Mouse (Mus musculus) midbrain, postnatal 0 days (tissue): ENCODE results near the gene Olfr1359. TPM values are rescaled to one million over a fixed set of nuclear protein-coding genes. Genes with fewer than 3 reads are reported as not detected.
A peak's percentile ranks its signal among the peaks of the same experiment; 100 is the strongest.
"Not testable (repeated sequence)": the region's sequence is repeated elsewhere in the genome, so short reads cannot be mapped to it uniquely, and the experiment has no call there.

ENCODE experiments used
- ATAC-seq: fragments of 200-750 bp; cut with Nextera tagmentation; 2 replicates; pipeline ENCODE4 v1.8.0; 2017; ENCODE audit warnings: moderate number of reproducible peaks, mild to moderate bottlenecking, moderate TSS enrichment, moderate library complexity; ENCODE audit not compliant: low FRiP score
- DNase-seq: peaks from one replicate; pipeline ENCODE4 v3.0.0-alpha.2; 2015; ENCODE audit warnings: low spot score
- H3K27ac ChIP-seq: fragments of 300-500 bp; sonication (generic); 2 replicates; pipeline ENCODE4 v1.5.1; 2014; ENCODE audit warnings: low read depth, mild to moderate bottlenecking, low read length, mixed read lengths
- H3K27me3 ChIP-seq: fragments of 300-500 bp; sonication (generic); 2 replicates; pipeline ENCODE4 v1.6.1; 2014; ENCODE audit warnings: low read length, control low read depth, mixed read lengths; ENCODE audit not compliant: insufficient read depth
- H3K36me3 ChIP-seq: fragments of 300-500 bp; sonication (generic); 2 replicates; pipeline ENCODE4 v1.6.1; 2014; ENCODE audit warnings: low read length, control low read depth, mixed read lengths; ENCODE audit not compliant: insufficient read depth
- H3K4me1 ChIP-seq: fragments of 300-500 bp; sonication (generic); 2 replicates; pipeline ENCODE4 v1.6.1; 2014; ENCODE audit warnings: mild to moderate bottlenecking, control low read depth, antibody characterized with exemption, low read length, mixed read lengths; ENCODE audit not compliant: insufficient read depth
- H3K4me2 ChIP-seq: fragments of 300-500 bp; sonication (generic); 2 replicates; pipeline ENCODE4 v1.6.1; 2014; ENCODE audit warnings: low read depth, mild to moderate bottlenecking, low read length, mixed read lengths; ENCODE audit not compliant: poor library complexity, severe bottlenecking
- H3K4me3 ChIP-seq: fragments of 300-500 bp; sonication (generic); 2 replicates; pipeline ENCODE4 v1.5.1; 2014; ENCODE audit warnings: low read depth, mild to moderate bottlenecking, low read length, moderate library complexity
- H3K9ac ChIP-seq: fragments of 300-500 bp; sonication (generic); replicated peaks from 2 replicates; pipeline ENCODE4 v1.6.1; 2014; ENCODE audit warnings: mild to moderate bottlenecking, low read length, moderate library complexity, mixed read lengths; ENCODE audit not compliant: poor library complexity, severe bottlenecking
- H3K9me3 ChIP-seq: fragments of 300-500 bp; sonication (generic); 2 replicates; pipeline ENCODE4 v1.6.1; 2016; ENCODE audit warnings: low read length, control low read depth
- CTCF ChIP-seq: IDR thresholded peaks from 2 replicates; pipeline ENCODE4 v1.5.1; 2016; ENCODE audit warnings: antibody characterized with exemption, mild to moderate bottlenecking
- WGBS: fragments of 180-500 bp; shearing (Covaris S2); extraction: QIAGEN DNeasy Blood & Tissue Kit; methylation state at CpG from one replicate; pipeline ENCODE4 v1.1.7; 2014; 5-methylcytosine and 5-hydroxymethylcytosine counted together
- microRNA-seq: library from miRNA; unstranded; fragments of <30 nt; microRNA quantifications from one replicate; pipeline ENCODE4, GENCODE M21; 2016; ENCODE audit warnings: borderline number of aligned reads
- polyA plus RNA-seq: library from polyadenylated mRNA; unstranded; fragments of >200 nt; fragmentation: Nextera tagmentation; extraction: Ambion mirVana; gene quantifications from 2 replicates; pipeline ENCODE4 v1.2.1, GENCODE M21; 2015
- total RNA-seq: library from RNA; depleted of rRNA; stranded (reverse); fragments of >200 nt; gene quantifications from 2 replicates; pipeline ENCODE4 v1.2.3, GENCODE M21; 2014; rRNA removed

Olfr1359 gene
- total and polyA plus RNA-seq, 2 experiments from 2014 or later = not detected

DNA sequence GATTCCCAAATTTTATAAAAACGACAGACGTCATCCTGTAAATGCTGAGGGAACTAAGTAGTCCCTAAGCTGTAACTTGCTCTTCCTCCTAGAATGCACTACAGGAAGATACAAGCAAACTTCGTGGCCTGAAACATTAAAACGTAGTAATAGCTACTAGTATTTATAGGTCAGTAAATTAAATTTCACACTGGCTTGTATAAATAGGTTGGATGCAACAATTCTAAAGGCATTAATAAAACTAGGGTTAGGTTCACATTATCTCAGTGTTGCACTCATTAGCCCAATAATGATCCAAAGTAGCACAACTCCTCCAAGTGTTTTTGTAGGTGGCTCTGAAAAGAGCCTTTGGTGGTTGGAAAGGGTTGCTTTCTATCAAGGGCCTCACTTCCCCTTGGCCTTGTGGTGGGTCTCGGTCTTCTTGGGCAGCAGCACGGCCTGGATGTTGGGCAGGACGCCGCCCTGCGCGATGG lies 55.2 kb downstream of the Olfr1359 start:
- H3K4me1 ChIP-seq = no peaks in the 10 kb centered on the region
- no peaks in the 10 kb centered on the region for H3K36me3 ChIP-seq
- no peaks in the 10 kb centered on the region for H3K9me3 ChIP-seq
- no peak for TF ChIP-seq CTCF
- DNase-seq = no peak
- under 1% methylated on average over 10 of the region's 10 CpGs for WGBS
- peak overlapping the region; percentile 61 for H3K4me2 ChIP-seq
- H3K27ac ChIP-seq = peak overlapping the region; percentile 84
- H3K27me3 ChIP-seq = no peaks in the 10 kb centered on the region
- ATAC-seq = no peak
- 0 out of 2 replicates have a peak overlapping the region, but pooled peaks have one; percentile 24 for H3K9ac ChIP-seq
- peak overlapping the region; percentile 39 for H3K4me3 ChIP-seq

DNA sequence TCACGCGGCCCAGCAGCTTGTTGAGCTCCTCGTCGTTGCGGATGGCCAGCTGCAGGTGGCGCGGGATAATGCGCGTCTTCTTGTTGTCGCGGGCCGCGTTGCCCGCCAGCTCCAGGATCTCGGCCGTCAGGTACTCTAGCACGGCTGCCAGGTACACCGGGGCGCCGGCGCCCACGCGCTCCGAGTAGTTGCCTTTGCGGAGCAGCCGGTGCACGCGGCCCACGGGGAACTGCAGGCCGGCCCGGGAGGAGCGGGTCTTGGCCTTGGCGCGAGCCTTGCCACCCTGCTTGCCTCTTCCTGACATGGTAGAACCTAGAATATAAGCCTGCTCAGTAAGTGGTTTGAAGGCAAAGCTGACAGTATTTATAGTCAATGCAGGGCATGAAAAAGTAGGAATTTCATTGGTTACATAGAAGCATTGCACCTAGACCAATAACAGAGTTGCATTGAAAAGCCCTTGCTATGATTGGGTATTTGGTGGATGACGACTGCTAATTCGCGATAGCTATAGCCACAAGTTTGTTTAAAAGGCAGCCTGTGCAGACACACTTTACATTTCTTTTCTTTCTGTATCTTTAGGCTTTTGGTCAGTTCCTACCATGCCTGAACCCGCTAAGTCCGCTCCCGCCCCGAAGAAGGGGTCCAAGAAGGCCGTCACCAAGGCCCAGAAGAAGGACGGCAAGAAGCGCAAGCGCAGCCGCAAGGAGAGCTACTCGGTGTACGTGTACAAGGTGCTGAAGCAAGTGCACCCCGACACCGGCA lies 55.8 kb downstream of the Olfr1359 start, which contains the start of the genes Hist1h2ak and Hist1h2bn:
Gene Hist1h2ak, minus strand, starts transcription at position 304 of the 762 bp plus-strand sequence.
Gene Hist1h2bn, plus strand, starts transcription at position 600 of the 762 bp plus-strand sequence.
- Histone ChIP-seq H3K4me3 (peak within 1 kb of the TSS; percentile 39), H3K4me2 (peak within 1 kb of the TSS; percentile 61), H3K9ac (0 out of 2 replicates have a peak within 1 kb of the TSS, but pooled peaks have one; percentile 24), H3K27ac (peak within 1 kb of the TSS; percentile 84)
- H3K9me3 ChIP-seq, H3K4me1 ChIP-seq, H3K36me3 ChIP-seq, H3K27me3 ChIP-seq: not testable (repeated sequence)
- DNase-seq (peak; percentile 97), ATAC-seq (peak; percentile 97)
- WGBS = under 1% methylated on average over 30 of the region's 50 CpGs
- TF ChIP-seq CTCF = peak; percentile 41

DNA sequence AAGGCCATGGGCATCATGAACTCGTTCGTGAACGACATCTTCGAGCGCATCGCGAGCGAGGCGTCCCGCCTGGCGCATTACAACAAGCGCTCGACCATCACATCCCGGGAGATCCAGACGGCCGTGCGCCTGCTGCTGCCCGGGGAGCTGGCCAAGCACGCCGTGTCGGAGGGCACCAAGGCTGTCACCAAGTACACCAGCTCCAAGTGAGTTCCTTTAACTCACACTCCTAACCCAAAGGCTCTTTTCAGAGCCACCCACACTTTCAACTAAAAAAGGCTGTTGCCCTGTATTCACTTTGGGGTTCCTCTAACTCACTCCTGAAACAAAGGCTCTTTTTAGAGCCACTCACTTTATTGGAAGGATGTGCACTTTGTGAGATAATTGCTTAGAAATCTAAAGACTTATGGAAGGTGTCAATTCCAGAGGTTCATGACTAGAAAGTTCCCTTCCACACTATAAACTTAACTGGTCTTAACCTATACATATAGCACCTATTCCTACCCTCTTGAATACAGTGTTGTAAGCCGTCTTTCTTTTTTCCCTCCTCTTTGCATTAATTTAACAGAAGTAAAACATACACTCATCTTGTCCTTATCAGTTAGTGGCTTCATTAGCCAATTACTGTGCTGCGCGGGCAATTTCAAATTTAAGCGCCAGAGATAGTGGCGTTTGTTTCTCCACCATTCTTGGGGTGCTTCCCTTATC lies 56.5 kb downstream of the Olfr1359 start:
- peak overlapping the region; percentile 84; the same call in 1 of the 2 replicates for H3K27ac ChIP-seq
- DNase-seq = peak; percentile 67
- H3K9me3 ChIP-seq, H3K9ac ChIP-seq, ATAC-seq, H3K4me1 ChIP-seq, H3K36me3 ChIP-seq, H3K27me3 ChIP-seq: not testable (repeated sequence)
- H3K4me2 ChIP-seq = peak overlapping the region; percentile 61
- WGBS = under 1% methylated on average over 23 of the region's 26 CpGs
- H3K4me3 ChIP-seq = peak overlapping the region; percentile 39

DNA sequence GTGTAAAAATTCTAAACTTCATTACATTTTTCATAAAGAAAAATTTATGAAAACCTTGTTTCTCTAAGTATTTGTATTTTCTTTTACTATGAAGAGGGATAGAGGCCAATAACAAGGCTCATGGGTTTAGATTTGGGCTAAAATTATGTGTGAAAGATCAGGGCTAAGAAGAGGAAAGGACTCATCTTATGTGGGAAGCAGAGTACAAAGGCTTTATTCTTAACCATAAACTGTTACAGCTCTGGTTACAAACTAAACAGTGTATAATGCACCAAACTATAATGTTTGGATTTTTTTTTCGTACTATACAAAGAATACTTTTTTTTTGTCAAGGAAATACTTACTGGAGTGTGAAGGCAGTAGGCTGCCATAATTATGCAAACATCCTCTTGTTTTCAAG lies 57.8 kb downstream of the Olfr1359 start:
- Histone ChIP-seq H3K4me3 (no peak overlapping the region), H3K36me3 (no peaks in the 10 kb centered on the region), H3K27ac (no peak overlapping the region), H3K4me1 (no peaks in the 10 kb centered on the region), H3K9me3 (no peaks in the 10 kb centered on the region), H3K4me2 (no peak overlapping the region), H3K9ac (no peak overlapping the region), H3K27me3 (no peaks in the 10 kb centered on the region)
- DNase-seq (no peak), ATAC-seq (no peak)
- 77% methylated on average over 1 of the region's 1 CpGs for WGBS
- no peak for TF ChIP-seq CTCF

Small RNA genes lying within 50 kb of the gene (microRNA-seq; reads per million reads assigned to microRNA genes)
- not detected for gene Gm44357
- not detected for gene Gm44367
- gene Gm44454 = not detected

Other genes starting within 250 kb of the Olfr1359 start
Only the 30 nearest of the 33 such genes appear.
- 7.8 and 10.0 TPM in 2 replicates for gene Zkscan4, start 219.2 kb upstream of the Olfr1359 start, total RNA-seq
- gene Zkscan4, start 219.2 kb upstream of the Olfr1359 start, polyA plus RNA-seq = 6.7 and 6.9 TPM in 2 replicates
- gene Gm10065, start 218.7 kb upstream of the Olfr1359 start, total RNA-seq = not detected in 2 replicates
- not detected in 2 replicates for gene Gm10065, start 218.7 kb upstream of the Olfr1359 start, polyA plus RNA-seq
- 0.22 and 0.28 TPM in 2 replicates for gene AK157302, start 202.9 kb upstream of the Olfr1359 start, total RNA-seq
- 0.49 and 0.74 TPM in 2 replicates for gene AK157302, start 202.9 kb upstream of the Olfr1359 start, polyA plus RNA-seq
- gene Gm11273, start 196.7 kb upstream of the Olfr1359 start, total RNA-seq = 6.7 and 16.8 TPM in 2 replicates
- 6.4 and 10.6 TPM in 2 replicates for gene Gm11273, start 196.7 kb upstream of the Olfr1359 start, polyA plus RNA-seq
- gene Zkscan8, start 167.0 kb upstream of the Olfr1359 start, total RNA-seq = 6.9 and 10.6 TPM in 2 replicates
- 1.4 and 1.9 TPM in 2 replicates for gene Zkscan8, start 167.0 kb upstream of the Olfr1359 start, polyA plus RNA-seq
- gene Olfr1366, start 155.3 kb upstream of the Olfr1359 start, total RNA-seq = not detected in 2 replicates
- gene Olfr1366, start 155.3 kb upstream of the Olfr1359 start, polyA plus RNA-seq = 0.05 and 0.12 TPM in 2 replicates
- not detected in 2 replicates for gene Olfr1535, start 138.2 kb upstream of the Olfr1359 start, total RNA-seq
- 0.07 and 0.10 TPM in 2 replicates for gene Olfr1535, start 138.2 kb upstream of the Olfr1359 start, polyA plus RNA-seq
- not detected in 2 replicates for gene Olfr1364, start 116.4 kb upstream of the Olfr1359 start, total RNA-seq
- not detected in 2 replicates for gene Olfr1364, start 116.4 kb upstream of the Olfr1359 start, polyA plus RNA-seq
- not detected in 2 replicates for gene Olfr1362, start 84.1 kb upstream of the Olfr1359 start, total RNA-seq
- not detected in 2 replicates for gene Olfr1362, start 84.1 kb upstream of the Olfr1359 start, polyA plus RNA-seq
- not detected in 2 replicates for gene Olfr11, start 55.6 kb upstream of the Olfr1359 start, total RNA-seq
- gene Olfr11, start 55.6 kb upstream of the Olfr1359 start, polyA plus RNA-seq = not detected in 2 replicates
- gene Olfr1361, start 34.7 kb upstream of the Olfr1359 start, total RNA-seq = not detected in 2 replicates
- gene Olfr1361, start 34.7 kb upstream of the Olfr1359 start, polyA plus RNA-seq = not detected in 2 replicates
- gene Olfr1360, start 20.7 kb upstream of the Olfr1359 start, total RNA-seq = not detected in 2 replicates
- gene Olfr1360, start 20.7 kb upstream of the Olfr1359 start, polyA plus RNA-seq = not detected in 2 replicates
- gene Hist1h2bl, start 18.0 kb downstream of the Olfr1359 start, total RNA-seq = 87.0 and 175 TPM in 2 replicates
- gene Hist1h2bl, start 18.0 kb downstream of the Olfr1359 start, polyA plus RNA-seq = not detected in 2 replicates
- gene Hist1h2ai, start 18.3 kb downstream of the Olfr1359 start, total RNA-seq = 253 and 398 TPM in 2 replicates
- gene Hist1h2ai, start 18.3 kb downstream of the Olfr1359 start, polyA plus RNA-seq = 3.2 and 3.5 TPM in 2 replicates
- 258 and 532 TPM in 2 replicates for gene Hist1h3h, start 19.5 kb downstream of the Olfr1359 start, total RNA-seq
- gene Hist1h3h, start 19.5 kb downstream of the Olfr1359 start, polyA plus RNA-seq = 2.0 TPM in 1 of 2 replicates, not detected in the other
- 201 and 468 TPM in 2 replicates for gene Hist1h2bm, start 23.9 kb downstream of the Olfr1359 start, total RNA-seq
- 0.39 and 0.51 TPM in 2 replicates for gene Hist1h2bm, start 23.9 kb downstream of the Olfr1359 start, polyA plus RNA-seq
- gene Hist1h4j, start 37.0 kb downstream of the Olfr1359 start, total RNA-seq = 304 and 479 TPM in 2 replicates
- 0.32 TPM in 1 of 2 replicates, not detected in the other for gene Hist1h4j, start 37.0 kb downstream of the Olfr1359 start, polyA plus RNA-seq
- 386 and 434 TPM in 2 replicates for gene Hist1h4k, start 52.4 kb downstream of the Olfr1359 start, total RNA-seq
- gene Hist1h4k, start 52.4 kb downstream of the Olfr1359 start, polyA plus RNA-seq = 0.80 and 2.1 TPM in 2 replicates
- gene Hist1h2ak, start 55.7 kb downstream of the Olfr1359 start, total RNA-seq = 254 and 276 TPM in 2 replicates
- 2.4 and 4.6 TPM in 2 replicates for gene Hist1h2ak, start 55.7 kb downstream of the Olfr1359 start, polyA plus RNA-seq
- 212 and 326 TPM in 2 replicates for gene Hist1h2bn, start 56.0 kb downstream of the Olfr1359 start, total RNA-seq
- gene Hist1h2bn, start 56.0 kb downstream of the Olfr1359 start, polyA plus RNA-seq = not detected in 2 replicates
- gene Hist1h1b, start 82.5 kb downstream of the Olfr1359 start, total RNA-seq = 54.7 and 116 TPM in 2 replicates
- gene Hist1h1b, start 82.5 kb downstream of the Olfr1359 start, polyA plus RNA-seq = 2.0 TPM in 2 replicates
- 282 and 525 TPM in 2 replicates for gene Hist1h3i, start 85.3 kb downstream of the Olfr1359 start, total RNA-seq
- gene Hist1h3i, start 85.3 kb downstream of the Olfr1359 start, polyA plus RNA-seq = 8.2 and 10.0 TPM in 2 replicates
- 145 and 318 TPM in 2 replicates for gene Hist1h2an, start 89.1 kb downstream of the Olfr1359 start, total RNA-seq
- not detected in 2 replicates for gene Hist1h2an, start 89.1 kb downstream of the Olfr1359 start, polyA plus RNA-seq
- gene Hist1h2bp, start 89.3 kb downstream of the Olfr1359 start, total RNA-seq = 41.9 and 77.2 TPM in 2 replicates
- gene Hist1h2bp, start 89.3 kb downstream of the Olfr1359 start, polyA plus RNA-seq = 0.48 and 0.76 TPM in 2 replicates
- gene Hist1h2bq, start 112.1 kb downstream of the Olfr1359 start, total RNA-seq = 213 and 311 TPM in 2 replicates
- gene Hist1h2bq, start 112.1 kb downstream of the Olfr1359 start, polyA plus RNA-seq = 2.7 and 3.8 TPM in 2 replicates
- not detected in 2 replicates for gene Hist1h2ao, start 112.4 kb downstream of the Olfr1359 start, total RNA-seq
- not detected in 2 replicates for gene Hist1h2ao, start 112.4 kb downstream of the Olfr1359 start, polyA plus RNA-seq
- gene Hist1h4m, start 113.6 kb downstream of the Olfr1359 start, total RNA-seq = 2.3 TPM in 1 of 2 replicates, not detected in the other
- gene Hist1h4m, start 113.6 kb downstream of the Olfr1359 start, polyA plus RNA-seq = 1.8 TPM in 1 of 2 replicates, not detected in the other
- 1,387 and 1,972 TPM in 2 replicates for gene Hist1h4n, start 134.1 kb downstream of the Olfr1359 start, total RNA-seq
- 1.7 and 2.3 TPM in 2 replicates for gene Hist1h4n, start 134.1 kb downstream of the Olfr1359 start, polyA plus RNA-seq
- 409 and 620 TPM in 2 replicates for gene Hist1h2ap, start 135.4 kb downstream of the Olfr1359 start, total RNA-seq
- 282 and 299 TPM in 2 replicates for gene Hist1h2ap, start 135.4 kb downstream of the Olfr1359 start, polyA plus RNA-seq
- 112 and 283 TPM in 2 replicates for gene Hist1h2br, start 135.6 kb downstream of the Olfr1359 start, total RNA-seq
- 3.0 and 4.0 TPM in 2 replicates for gene Hist1h2br, start 135.6 kb downstream of the Olfr1359 start, polyA plus RNA-seq